Mouse (Mus musculus) brain, adult 2 months (tissue): ENCODE measurements around the gene Rhov.

Experiments
- DNase-seq: peaks from one replicate; pipeline ENCODE4 v3.0.0; 2011; ENCODE audit warnings: low read depth, low spot score

Gene Rhov

GRCm38 (mm10) chr2:119237871-119238220 is 33.2 kb downstream of the Rhov start:
- DNase-seq: no peak

DNA sequence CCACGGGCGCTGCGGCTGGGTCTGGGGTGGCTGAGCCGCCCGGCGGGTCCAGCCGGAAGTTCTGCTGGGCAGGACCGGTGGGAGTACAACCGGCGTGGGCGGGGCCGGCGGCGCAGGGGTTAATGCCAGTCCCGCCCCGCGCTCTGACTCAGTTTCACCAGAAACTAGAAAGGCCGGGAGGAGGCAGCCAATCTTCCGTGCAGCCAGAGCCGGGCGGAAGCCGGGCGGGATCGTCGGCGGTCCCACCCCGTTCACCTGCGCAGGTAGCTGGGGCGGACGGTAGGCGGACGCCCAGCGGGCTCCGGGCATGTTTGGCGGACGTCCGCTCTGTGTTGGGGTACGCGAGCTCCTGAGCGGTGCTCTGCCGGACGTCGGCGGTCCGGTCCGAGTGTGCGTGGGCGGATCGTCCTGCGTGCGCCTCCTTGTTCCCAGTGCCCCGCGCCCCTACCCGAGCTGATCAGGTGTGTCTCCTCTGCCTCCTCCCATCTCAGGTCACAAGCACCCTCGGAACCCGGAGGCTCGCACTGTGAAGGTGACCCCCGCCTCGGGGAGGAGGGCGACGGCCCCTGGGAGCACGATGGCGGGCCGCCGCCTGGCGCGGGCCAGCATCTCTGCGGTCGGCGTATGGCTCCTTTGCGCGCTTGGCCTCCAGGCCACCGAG is 33.7 kb downstream of the Rhov start, which contains the start of gene Spint1:
Gene Spint1 (plus strand): TSS at position 153 of the 661 bp plus-strand sequence.
- DNase-seq: no peak

GRCm38 (mm10) chr2:119236682-119237209 is 34.3 kb downstream of the Rhov start:
- DNase-seq: no peak

- no peak for DNase-seq
Observed at GRCm38 (mm10) chr2:119229775-119230704, 41.0 kb downstream of the Rhov start, which contains the start of gene Ppp1r14d. Gene Ppp1r14d, minus strand, starts transcription at chr2:119229906.
